Mouse (Mus musculus) midbrain, embryonic 11.5 days (tissue): ENCODE results near the gene Cdc7. TPM values are rescaled to one million over a fixed set of nuclear protein-coding genes. Genes with fewer than 3 reads are reported as not detected.

Experiments
- ATAC-seq: fragments of 200-750 bp; cut with Nextera tagmentation; 2 replicates; pipeline ENCODE4 v1.8.0; 2017; ENCODE audit warnings: moderate TSS enrichment, moderate library complexity; ENCODE audit not compliant: low FRiP score
- DNase-seq: peaks from one replicate; pipeline ENCODE4 v3.0.0; 2015; ENCODE audit warnings: low spot score; ENCODE audit errors: missing footprints
- H3K27ac ChIP-seq: fragments of 300-500 bp; sonication (generic); 2 replicates; pipeline ENCODE4 v1.5.1; 2014; ENCODE audit warnings: low read depth, low read length
- H3K27me3 ChIP-seq: fragments of 300-500 bp; sonication (generic); 2 replicates; pipeline ENCODE4 v1.6.1; 2014; ENCODE audit warnings: mild to moderate bottlenecking, low read length, moderate library complexity, mixed read lengths; ENCODE audit not compliant: control insufficient read depth, insufficient read depth
- H3K36me3 ChIP-seq: fragments of 300-500 bp; sonication (generic); 2 replicates; pipeline ENCODE4 v1.6.1; 2014; ENCODE audit warnings: mild to moderate bottlenecking, low read length, moderate library complexity, mixed read lengths; ENCODE audit not compliant: control insufficient read depth, insufficient read depth
- H3K4me1 ChIP-seq: fragments of 300-500 bp; sonication (generic); 2 replicates; pipeline ENCODE4 v1.6.1; 2014; ENCODE audit warnings: low read length; ENCODE audit not compliant: control insufficient read depth, insufficient read depth
- H3K4me2 ChIP-seq: fragments of 300-500 bp; sonication (generic); 2 replicates; pipeline ENCODE4 v1.6.1; 2014; ENCODE audit warnings: mild to moderate bottlenecking, moderate library complexity
- H3K4me3 ChIP-seq: fragments of 300-500 bp; sonication (generic); 2 replicates; pipeline ENCODE4 v1.5.1; 2014; ENCODE audit warnings: low read depth, low read length
- H3K9ac ChIP-seq: fragments of 300-500 bp; sonication (generic); 2 replicates; pipeline ENCODE4 v1.6.1; 2014; ENCODE audit warnings: low read length
- H3K9me3 ChIP-seq: fragments of 300-500 bp; sonication (generic); 2 replicates; pipeline ENCODE4 v1.6.1; 2016; ENCODE audit warnings: low read length; ENCODE audit not compliant: control insufficient read depth
- WGBS: fragments of 180-500 bp; shearing (Covaris S2); extraction: QIAGEN DNeasy Blood & Tissue Kit; methylation state at CpG from one replicate; pipeline ENCODE4 v1.1.7; 2014; 5-methylcytosine and 5-hydroxymethylcytosine counted together
- polyA plus RNA-seq: library from polyadenylated mRNA; unstranded; fragments of >200 nt; fragmentation: Nextera tagmentation; extraction: Ambion mirVana; gene quantifications from 2 replicates; pipeline ENCODE4 v1.2.1, GENCODE M21; 2014

Gene Cdc7
- polyA plus RNA-seq, 1 experiment from 2014 or later: 61.6 TPM

DNA sequence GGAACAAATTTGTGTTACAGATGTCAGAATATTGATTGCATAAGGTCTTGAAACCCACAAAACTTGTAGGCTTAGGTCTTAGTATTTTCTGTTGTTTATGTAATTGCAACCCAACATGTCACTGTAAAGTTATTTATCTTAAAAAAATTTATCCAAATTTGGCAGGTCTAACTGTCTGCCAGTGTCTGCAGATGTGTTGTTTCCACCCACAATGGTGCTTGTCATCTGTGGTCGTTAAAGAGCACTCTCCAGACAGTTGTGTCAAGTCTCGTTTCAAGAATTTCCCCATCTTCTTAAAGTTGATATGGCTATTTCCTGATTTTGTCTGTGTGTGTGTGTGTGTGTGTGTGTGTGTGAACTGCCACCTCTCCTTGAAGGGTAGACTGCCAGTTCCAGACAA is 21.5 kb downstream of the Cdc7 start:
- Histone ChIP-seq H3K27ac (no peak overlapping the region), H3K9ac (no peak overlapping the region), H3K36me3 (no peaks in the 10 kb centered on the region; the same call in 1 of the 2 replicates), H3K27me3 (no peaks in the 10 kb centered on the region), H3K9me3 (no peaks in the 10 kb centered on the region), H3K4me2 (no peak overlapping the region), H3K4me1 (no peaks in the 10 kb centered on the region), H3K4me3 (no peak overlapping the region)
- ATAC-seq (no peak), DNase-seq (no peak)
- WGBS: 83% methylated on average over 2 of the region's 2 CpGs

DNA sequence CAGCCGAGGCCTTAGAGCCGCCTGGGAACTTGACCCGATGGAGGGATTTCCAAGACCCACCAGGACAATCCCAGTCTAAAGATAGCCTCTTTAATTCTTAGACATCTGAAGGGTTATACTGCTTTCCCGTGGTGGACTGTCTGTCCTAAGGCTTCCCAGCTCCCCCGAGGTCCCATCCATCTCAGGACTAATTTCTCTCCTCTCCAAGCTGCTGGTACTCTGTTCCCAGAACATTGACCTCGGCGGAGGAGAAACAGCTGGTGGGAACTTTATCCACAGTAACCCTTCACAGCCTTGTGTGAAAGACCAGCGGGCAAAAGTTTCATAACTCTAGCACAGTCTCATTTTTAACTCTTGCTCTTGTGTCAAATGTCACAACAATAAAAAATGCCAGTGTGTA is 25.1 kb downstream of the Cdc7 start:
- DNase-seq (no peak), ATAC-seq (no peak)
- Histone ChIP-seq H3K4me3 (no peak overlapping the region), H3K4me2 (no peak overlapping the region), H3K9ac (no peak overlapping the region), H3K27me3 (no peaks in the 10 kb centered on the region), H3K9me3 (no peaks in the 10 kb centered on the region), H3K27ac (no peak overlapping the region), H3K36me3 (no peaks in the 10 kb centered on the region; the same call in 1 of the 2 replicates), H3K4me1 (no peaks in the 10 kb centered on the region)
- WGBS: 71% methylated on average over 8 of the region's 8 CpGs

DNA sequence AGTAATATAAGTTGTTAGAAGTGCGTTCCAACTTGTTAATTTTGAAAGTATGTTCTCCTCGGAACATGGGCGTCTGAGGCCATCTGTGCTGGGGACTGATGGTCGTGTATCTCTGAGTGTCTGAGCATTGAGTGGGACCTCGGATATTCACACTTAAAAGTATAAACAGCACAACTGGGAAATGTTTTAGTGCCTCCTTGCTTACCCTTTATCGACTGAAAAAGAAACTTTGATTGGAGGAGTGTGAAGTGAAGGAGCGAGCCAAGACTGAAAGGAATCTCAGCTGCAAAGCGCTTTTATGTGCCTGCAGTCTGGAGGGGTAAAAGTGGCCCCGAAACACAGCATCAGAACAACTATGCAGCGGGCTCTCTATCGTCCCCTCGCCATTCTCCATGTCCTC is 25.7 kb downstream of the Cdc7 start:
- ATAC-seq (no peak), DNase-seq (no peak)
- H3K27me3 ChIP-seq: no peaks in the 10 kb centered on the region
- H3K36me3 ChIP-seq: no peaks in the 10 kb centered on the region; the same call in 1 of the 2 replicates
- 83% methylated on average over 12 of the region's 12 CpGs for WGBS
- H3K4me3 ChIP-seq: no peak overlapping the region
- no peak overlapping the region for H3K9ac ChIP-seq
- H3K9me3 ChIP-seq: no peaks in the 10 kb centered on the region
- no peak overlapping the region for H3K27ac ChIP-seq
- no peak overlapping the region for H3K4me2 ChIP-seq
- H3K4me1 ChIP-seq: no peaks in the 10 kb centered on the region

DNA sequence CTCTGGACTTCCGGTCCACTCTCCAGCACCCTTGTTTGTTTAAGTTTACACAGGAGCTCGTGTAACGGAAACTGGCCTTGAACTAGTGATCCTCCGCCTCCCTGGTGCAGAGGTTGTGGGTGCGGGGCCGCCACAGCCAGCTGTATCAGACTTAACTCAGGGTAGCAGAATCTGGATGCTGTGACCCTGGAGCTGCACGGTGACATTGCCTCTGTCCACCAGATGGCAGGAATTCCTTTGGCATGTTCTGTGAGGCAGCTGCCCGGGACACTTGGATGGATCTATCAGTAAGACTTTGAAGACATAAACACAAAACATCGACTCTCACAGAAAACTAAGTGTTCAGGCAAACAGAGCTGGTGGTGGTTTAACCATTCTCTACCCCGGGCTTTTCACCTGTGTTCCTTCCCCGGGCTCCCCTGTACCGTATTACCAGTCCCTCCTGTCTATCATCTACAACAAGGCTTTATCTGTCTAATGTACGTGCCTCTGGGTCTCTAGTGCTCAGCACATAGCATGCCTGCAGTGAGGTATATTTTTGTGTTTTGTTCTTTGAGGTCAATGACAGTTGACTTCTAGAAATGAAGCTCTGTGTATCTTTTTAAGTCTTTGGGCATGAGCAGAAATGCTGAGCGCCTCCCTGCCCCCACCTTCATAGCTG is 26.6 kb downstream of the Cdc7 start:
- H3K4me1 ChIP-seq: no peaks in the 10 kb centered on the region
- no peak overlapping the region for H3K4me2 ChIP-seq
- no peaks in the 10 kb centered on the region for H3K9me3 ChIP-seq
- no peak overlapping the region for H3K9ac ChIP-seq
- ATAC-seq (peak; percentile 54; the same call in 1 of the 2 replicates), DNase-seq (peak; percentile 91)
- 52% methylated on average over 14 of the region's 14 CpGs for WGBS
- no peak overlapping the region for H3K27ac ChIP-seq
- no peaks in the 10 kb centered on the region; the same call in 1 of the 2 replicates for H3K36me3 ChIP-seq
- H3K27me3 ChIP-seq: no peaks in the 10 kb centered on the region
- H3K4me3 ChIP-seq: no peak overlapping the region

DNA sequence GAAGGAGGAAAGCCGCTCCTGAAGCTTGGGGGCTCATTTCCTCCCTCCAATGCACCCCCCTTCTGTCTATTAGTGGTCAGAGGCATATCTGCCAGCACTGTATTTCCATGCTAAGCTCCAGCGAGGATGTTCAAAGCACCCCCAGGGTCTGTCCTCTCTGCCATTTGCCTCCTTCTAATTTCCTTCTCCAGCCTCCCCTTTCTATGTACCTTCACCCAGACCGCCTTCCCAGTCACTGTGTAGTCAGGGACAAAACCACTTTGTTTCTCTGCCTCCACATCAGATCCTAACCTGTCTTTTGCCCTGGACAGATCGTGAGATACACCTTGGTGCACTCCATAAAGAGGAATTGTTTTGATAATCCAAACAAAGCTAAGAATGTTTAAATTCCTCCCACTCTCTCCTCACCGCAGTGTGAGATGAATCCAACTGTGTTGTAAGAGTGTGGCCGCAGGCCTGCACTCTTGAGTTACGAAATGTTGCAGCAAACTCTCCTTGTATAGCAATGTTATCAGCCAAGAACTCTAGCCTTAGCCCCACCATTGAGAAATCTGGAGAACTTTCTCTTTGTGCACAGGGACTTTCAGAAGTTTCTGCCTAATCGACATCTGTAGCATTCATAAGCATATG is 27.3 kb downstream of the Cdc7 start:
- Histone ChIP-seq H3K4me1 (no peaks in the 10 kb centered on the region), H3K27ac (no peak overlapping the region), H3K9me3 (no peaks in the 10 kb centered on the region), H3K4me3 (no peak overlapping the region), H3K36me3 (no peaks in the 10 kb centered on the region; the same call in 1 of the 2 replicates), H3K27me3 (no peaks in the 10 kb centered on the region), H3K9ac (no peak overlapping the region), H3K4me2 (no peak overlapping the region)
- 64% methylated on average over 8 of the region's 8 CpGs for WGBS
- DNase-seq (no peak), ATAC-seq (no peak)

DNA sequence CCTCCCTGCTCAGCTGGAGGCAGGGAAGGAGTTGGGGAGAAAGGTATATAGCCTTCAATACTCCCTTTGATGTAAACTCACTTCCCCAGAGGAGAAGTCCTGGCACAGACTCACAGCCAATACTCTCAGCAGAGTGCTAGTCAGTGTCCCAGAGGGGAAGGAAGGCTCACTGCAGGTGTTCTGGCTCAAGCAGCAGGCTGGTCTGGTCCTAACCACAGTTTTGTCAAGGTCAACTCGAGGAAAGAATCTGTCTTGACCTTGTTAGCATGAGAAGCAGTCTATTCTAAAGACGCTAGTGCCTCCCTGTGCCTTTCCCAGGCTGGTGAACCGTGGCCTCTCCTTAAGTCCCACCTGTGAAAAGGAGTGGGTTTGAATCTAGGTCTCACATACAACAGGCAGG is 30.6 kb downstream of the Cdc7 start:
- WGBS: 15% methylated on average over 3 of the region's 3 CpGs
- ATAC-seq (no peak), DNase-seq (no peak)
- no peak overlapping the region for H3K27ac ChIP-seq
- no peaks in the 10 kb centered on the region for H3K9me3 ChIP-seq
- no peak overlapping the region for H3K4me3 ChIP-seq
- H3K9ac ChIP-seq: no peak overlapping the region
- H3K27me3 ChIP-seq: no peaks in the 10 kb centered on the region
- no peak overlapping the region for H3K4me2 ChIP-seq
- H3K36me3 ChIP-seq: no peaks in the 10 kb centered on the region
- no peaks in the 10 kb centered on the region for H3K4me1 ChIP-seq

DNA sequence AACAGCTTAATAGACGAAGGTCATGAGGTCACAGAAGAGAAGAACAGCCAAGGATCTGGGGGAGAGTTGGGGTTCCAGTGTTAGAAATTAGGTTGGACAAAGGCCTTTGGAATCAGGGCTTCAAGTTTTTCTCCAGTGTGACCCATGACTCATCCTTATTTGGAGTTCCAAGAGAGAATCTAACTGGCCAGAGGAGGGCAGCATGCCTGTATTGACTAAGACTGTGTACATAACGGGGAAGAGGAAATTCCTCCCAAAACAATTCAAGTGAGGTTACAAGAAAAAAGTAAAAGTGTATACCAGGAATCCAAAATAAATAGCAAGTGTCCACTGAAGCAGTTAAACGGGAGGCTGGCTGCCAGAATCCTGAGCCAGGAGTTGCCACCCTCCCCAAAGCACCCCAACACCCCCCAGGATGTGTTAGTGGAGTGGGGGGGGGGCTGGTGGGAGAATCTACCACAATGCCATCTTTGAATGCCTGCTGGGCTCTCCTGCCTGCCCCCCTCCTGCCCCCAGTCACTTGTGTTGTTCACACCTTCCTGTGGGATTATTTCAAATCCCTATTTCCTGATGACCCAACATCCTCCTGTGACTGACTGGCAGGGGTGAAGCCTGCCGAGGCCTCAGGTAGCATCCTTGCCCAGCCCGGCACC is 31.9 kb downstream of the Cdc7 start:
- no peak overlapping the region for H3K9ac ChIP-seq
- H3K4me2 ChIP-seq: no peak overlapping the region
- DNase-seq: no peak
- no peak overlapping the region for H3K4me3 ChIP-seq
- H3K9me3 ChIP-seq: no peaks in the 10 kb centered on the region
- WGBS: 48% methylated on average over 5 of the region's 5 CpGs
- H3K36me3 ChIP-seq: no peaks in the 10 kb centered on the region
- no peaks in the 10 kb centered on the region for H3K27me3 ChIP-seq
- H3K4me1 ChIP-seq: no peaks in the 10 kb centered on the region
- H3K27ac ChIP-seq: no peak overlapping the region
- ATAC-seq: peak; percentile 54; the same call in 1 of the 2 replicates

DNA sequence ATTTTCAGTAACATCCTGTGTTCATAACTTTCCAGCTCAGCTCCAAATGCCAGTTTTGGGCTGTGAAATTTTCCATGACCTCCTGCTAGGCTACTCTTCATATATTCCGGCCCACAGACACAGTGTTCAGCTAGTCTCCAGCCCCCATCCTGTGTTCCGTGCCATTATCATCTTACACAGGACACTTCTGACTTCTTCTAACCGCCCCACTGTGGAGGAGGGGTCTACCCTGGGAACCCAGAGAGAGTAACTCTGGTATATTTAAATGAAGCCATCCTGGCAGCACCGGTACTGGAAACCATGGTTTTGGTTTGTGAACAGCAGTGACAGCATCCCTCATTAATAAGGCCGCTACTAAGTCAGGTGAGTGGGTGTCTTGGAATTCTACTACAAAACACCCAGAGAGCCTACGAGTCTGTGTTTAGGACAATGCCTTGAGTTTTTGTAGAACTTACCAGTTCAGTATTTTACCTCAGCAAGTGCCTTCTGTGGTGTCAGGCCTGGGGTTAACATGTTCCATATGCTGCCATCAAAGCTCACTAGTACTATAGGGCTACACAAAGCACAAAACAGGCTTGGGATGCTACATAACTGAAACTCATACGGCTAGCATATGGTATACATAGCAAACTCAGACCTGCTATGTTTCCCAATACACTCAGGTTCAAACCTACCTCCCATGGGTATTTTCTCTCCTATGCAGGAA is 32.6 kb downstream of the Cdc7 start:
- Histone ChIP-seq H3K4me1 (peaks cover 2% of the 10 kb centered on the region; the same call in 1 of the 2 replicates), H3K4me3 (no peak overlapping the region), H3K27ac (no peak overlapping the region), H3K9ac (no peak overlapping the region), H3K36me3 (no peaks in the 10 kb centered on the region), H3K27me3 (no peaks in the 10 kb centered on the region), H3K9me3 (no peaks in the 10 kb centered on the region), H3K4me2 (no peak overlapping the region)
- ATAC-seq (no peak), DNase-seq (no peak)
- 77% methylated on average over 7 of the region's 7 CpGs for WGBS
